Mouse (Mus musculus): Measurements from ENCODE around the gene Cd99l2. TPM values are rescaled to one million over a fixed set of nuclear protein-coding genes. Genes with fewer than 3 reads are reported as not detected.

Cd99l2 gene
- polyA plus RNA-seq (2015; fragmentation: Nextera tagmentation; extraction: Ambion mirVana): 22.9 and 27.7 TPM in 2 replicates

DNA sequence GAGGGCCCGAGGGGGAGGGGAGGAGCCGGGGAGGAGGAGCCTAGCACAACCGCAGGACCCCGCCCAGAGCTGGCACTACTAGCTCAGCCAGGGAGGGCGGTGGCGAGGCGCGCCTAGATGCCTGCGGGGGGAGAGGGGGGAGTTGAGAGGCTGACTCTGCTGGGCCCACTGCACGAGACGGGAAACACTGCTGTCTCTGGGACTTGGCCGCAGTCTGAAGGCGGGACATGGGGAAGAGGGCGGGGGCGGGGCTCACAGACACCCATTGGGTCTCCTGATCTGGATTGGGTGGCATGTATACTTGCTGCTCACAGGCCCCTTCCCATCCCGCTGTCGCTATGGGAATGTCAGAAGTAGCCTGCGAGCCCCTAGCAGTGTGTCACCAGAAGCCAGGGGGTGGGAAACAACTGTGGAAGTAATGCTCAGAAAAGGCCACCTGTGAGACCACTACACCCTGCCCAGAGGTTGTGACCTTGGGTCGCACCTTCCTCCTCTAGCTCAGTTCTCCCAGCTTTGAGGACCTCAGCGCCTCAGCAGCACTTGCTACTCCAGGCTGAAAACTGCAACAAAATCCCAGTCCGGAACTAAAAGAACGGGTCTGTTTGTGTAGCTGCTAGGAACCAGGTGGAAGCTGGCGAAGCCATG is at the start of gene Cd99l2:
TSS of gene Cd99l2 (minus strand) at position 216 of the 645 bp plus-strand sequence.

Small RNAs within 50 kb of the gene (microRNA-seq; reads per million reads assigned to microRNA genes)
- not detected for gene Gm23945

Other genes starting within 250 kb of the Cd99l2 start
- gene Mtmr1, start 128.1 kb downstream of the Cd99l2 start, polyA plus RNA-seq (2015; fragmentation: Nextera tagmentation; extraction: Ambion mirVana): 28.8 and 33.3 TPM in 2 replicates
- 46.5 and 62.3 TPM in 2 replicates for gene Hmgb3, start 63.1 kb upstream of the Cd99l2 start, polyA plus RNA-seq (2015; fragmentation: Nextera tagmentation; extraction: Ambion mirVana)
- 0.19 and 0.29 TPM in 2 replicates for gene Gpr50, start 170.8 kb upstream of the Cd99l2 start, polyA plus RNA-seq (2015; fragmentation: Nextera tagmentation; extraction: Ambion mirVana)